Mouse (Mus musculus) retina, adult 2 months (tissue): ENCODE data around the gene Nkx1-2.

Experiments used
- DNase-seq: peaks from one replicate; pipeline ENCODE4 v3.0.0-alpha.2; 2012; ENCODE audit warnings: low read depth, low spot score

Gene Nkx1-2

DNA sequence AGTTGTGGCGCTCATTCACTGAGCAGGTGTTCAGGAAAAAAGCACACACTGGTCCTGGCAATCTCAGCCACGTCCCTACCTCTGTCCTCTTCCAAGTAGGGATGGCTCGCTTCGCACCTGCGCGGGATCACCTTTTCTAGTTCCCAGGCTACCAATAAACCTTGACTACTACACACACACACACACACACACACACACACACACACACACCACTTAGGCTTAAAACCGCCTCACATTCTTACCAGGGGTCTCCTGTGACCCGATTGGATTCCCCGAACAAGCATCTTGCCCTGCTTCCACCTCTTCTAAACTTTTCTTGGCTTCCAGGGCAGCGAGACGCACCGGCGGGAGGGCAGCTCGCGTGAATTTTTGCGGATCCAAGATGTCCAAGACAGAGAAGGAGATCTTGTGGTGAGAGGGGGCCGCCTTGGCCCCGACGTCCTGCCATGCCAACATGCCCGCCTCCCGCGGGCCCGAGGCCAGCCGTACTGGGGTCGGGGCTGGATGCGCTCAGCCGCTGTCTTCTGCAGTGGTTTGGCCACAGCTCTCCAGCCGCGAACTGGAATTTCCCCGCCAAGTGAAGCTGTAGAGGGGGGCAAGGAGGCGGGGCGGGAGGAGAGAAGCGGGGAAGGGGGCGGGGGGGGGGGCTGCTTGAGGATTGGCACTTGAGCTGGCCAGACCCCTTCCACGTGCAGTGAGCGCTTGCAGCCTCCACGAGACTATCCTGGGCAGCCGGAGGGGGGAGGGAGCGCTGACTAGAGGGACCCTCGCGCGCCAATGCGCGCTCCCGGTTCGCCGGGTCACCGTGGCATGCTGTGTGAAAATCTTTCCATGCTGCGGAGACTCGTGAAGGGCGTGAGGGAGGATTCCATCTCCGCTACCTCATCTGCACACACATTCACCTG lies at the start of gene Nkx1-2:
TSS of gene Nkx1-2 (minus strand) at position 567 of the 905 bp plus-strand sequence.
- DNase-seq, result no peak

- no peak for DNase-seq
Observed at GRCm38 (mm10) chr7:132646514-132646913, 47.1 kb upstream of the Nkx1-2 start.

DNA sequence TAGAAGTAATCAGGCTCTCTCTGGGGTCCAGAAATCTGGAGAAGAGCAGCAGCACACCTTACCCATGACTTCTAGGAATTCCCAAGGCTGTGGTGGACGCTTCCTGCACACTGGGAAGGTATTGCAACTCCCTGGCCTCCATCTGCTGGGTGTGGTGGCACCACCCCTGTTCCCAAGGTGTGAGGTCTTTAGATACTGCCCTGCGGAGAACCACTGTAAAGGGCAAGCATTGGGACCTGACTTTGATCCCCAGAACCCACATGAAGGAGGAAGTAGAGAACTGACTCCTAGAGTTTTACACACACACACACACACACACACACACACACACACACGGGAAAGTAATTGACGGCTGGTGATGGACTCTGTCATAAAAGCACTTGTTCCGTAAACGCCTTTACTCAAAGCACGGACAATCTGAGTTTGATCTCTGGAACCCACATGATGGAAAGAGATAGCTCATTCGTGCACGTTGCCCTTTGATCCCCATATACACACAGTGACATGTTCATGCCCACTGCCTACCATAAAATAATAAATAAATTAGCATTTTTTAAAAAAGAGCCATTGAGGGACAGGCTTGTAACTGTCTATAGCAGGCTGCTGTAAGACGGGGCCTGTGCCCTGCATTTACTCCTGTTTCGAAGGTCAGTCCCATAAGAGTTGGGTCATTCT lies 45.3 kb upstream of the Nkx1-2 start:
- no peak for DNase-seq

DNA sequence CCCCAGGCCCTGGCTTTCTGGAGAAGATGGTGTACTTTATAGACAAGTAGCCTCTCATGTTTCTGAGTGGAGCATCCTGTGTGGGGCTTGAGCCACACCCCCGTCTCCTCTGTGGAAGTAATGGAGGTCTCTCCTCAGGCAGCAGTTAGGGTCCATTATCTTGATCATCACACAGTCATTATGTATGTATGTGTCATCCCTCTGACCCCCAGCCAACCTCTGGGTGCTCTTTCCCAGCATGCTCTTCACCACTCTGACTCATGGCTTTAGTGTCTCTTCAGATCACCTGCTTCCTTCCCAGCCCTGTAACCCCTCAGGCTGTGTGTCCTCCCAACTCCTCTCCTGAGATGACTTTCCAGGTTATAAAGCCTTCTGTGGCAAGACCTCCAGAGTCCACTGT lies 42.2 kb upstream of the Nkx1-2 start:
- no peak for DNase-seq

- no peak for DNase-seq
Observed at GRCm38 (mm10) chr7:132640946-132641345, 41.5 kb upstream of the Nkx1-2 start.

DNA sequence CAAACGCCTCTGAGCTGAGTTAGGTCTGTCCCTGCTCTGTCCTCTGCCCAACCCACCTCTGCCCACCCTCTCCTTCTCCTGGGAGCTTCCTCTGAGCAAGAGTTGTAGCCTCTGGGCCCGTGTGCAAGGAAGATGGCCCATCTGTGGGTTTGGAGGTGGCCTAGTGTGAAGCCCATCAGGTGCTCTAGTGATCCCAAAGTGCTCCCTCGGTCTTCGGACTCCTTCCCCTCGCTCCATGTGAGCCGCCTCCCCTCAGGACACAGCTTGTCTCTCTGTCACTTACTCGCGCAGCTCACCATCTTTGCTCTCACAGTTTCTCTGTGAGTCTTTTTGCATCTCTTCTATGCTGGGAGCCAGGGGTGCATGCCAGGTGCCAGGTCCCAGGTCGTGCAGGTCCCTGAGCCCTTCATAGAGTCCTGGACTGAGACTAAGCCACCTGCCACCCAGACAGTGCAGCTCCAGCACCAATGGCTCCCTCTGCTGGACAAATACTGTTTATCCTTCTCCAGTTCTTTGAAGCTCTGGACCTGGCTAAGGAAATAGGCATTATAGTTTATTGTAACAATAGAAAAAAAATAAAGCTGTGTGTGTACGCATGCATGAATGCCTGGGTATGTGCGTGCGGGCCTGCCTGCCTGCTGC lies 39.1 kb upstream of the Nkx1-2 start:
- peak; percentile 44 for DNase-seq

DNA sequence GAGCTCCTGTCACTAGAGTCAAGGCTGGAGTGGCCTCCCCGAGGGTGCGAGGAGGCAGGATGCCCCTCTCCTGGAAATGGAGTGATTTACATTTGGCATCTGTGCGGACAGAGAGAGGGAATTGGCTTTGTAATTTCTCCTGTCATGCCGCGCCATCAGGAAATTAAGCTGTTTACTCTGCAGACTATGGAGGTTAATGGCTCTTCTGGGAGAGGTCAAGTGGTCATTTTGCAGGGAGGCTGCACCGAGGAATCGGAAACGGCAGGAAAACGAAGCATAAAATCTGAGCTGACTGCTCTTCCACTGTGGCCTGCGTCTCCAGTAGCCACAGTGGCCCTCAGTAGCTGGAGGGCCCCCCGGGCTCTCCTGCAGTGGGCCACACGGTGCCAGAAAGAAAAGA lies 37.9 kb upstream of the Nkx1-2 start:
- no peak for DNase-seq

DNA sequence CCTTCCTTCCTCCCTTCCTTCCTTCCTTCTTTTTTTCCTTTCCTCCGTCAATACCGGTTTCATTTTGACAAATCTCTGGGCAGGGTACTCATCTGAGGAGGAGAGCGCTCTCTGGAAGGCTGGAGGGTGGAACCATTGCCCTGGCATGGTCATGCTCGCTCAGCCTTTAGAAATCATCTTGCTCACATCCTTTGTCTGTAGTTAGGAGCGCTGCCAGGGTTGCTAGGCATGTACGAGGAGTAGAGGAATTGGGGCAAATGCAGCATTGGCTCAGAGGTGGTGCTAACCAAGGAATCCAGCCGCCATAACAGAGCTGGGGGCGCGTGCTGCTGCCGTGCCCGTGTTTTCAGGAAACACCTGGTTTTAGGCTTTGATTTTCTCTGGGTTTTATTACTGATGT lies 31.9 kb upstream of the Nkx1-2 start:
- DNase-seq, result no peak

DNA sequence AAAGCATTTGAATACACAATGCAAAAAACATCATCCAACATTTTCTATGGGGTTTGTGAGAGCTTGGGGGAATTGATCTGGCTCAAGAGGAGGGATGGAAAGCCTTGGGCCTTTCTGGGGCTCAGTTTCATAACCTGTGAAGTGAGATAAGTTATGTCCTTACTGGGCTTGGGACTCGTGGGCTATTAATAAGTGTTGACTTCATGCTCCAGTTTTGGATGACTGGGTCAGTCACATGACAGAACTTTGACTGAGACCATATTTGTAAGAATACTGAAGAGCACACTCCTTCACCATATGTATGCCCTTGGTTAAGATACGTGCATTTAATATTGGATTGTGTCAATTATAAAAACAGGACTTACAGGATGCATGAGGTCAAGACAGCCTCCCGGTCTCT lies 28.0 kb upstream of the Nkx1-2 start:
- no peak for DNase-seq

- DNase-seq, result no peak
Observed at GRCm38 (mm10) chr7:132626174-132626573, 26.7 kb upstream of the Nkx1-2 start.

DNA sequence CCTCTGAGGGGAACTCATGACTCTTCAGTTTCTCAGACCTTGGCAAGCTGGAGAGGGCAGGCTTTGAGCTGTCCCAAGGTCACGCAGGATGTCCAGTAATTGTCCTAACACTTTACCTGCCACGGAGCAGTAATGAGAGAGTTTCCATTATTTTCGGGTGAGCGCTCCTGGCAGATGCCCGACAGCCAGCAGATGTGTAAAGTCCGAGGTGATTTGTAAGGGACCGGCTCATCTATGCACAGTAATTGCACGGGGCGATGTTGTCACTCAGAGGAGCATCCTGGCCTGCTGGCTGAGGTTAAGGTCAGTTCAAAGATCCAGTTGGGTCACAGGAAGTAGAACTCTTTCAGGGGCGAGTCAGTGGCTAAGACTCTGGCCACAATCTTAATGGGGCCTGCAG lies 24.7 kb upstream of the Nkx1-2 start:
- no peak for DNase-seq

- DNase-seq, result no peak
Observed at GRCm38 (mm10) chr7:132619975-132620918, 20.8 kb upstream of the Nkx1-2 start.

DNA sequence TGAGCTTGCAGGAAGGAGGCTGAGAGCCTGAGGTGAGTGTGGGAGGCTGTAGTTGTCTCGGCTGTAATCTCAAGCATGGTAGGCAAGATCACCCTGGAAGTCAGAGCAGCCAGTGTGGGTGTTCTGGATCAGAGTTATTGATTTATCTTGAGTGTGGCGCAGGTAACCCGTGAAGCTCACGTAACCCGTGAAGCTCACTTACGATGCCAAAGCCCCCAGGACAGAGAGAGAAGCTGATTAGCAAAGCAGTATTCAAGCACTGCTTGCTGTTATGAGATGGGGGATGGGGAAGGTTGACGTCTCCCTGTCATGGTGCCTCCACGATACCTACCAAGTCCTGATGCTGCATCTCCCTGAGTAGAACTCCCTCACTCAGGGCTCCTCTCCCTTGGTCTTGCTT lies 20.1 kb upstream of the Nkx1-2 start:
- no peak for DNase-seq

DNA sequence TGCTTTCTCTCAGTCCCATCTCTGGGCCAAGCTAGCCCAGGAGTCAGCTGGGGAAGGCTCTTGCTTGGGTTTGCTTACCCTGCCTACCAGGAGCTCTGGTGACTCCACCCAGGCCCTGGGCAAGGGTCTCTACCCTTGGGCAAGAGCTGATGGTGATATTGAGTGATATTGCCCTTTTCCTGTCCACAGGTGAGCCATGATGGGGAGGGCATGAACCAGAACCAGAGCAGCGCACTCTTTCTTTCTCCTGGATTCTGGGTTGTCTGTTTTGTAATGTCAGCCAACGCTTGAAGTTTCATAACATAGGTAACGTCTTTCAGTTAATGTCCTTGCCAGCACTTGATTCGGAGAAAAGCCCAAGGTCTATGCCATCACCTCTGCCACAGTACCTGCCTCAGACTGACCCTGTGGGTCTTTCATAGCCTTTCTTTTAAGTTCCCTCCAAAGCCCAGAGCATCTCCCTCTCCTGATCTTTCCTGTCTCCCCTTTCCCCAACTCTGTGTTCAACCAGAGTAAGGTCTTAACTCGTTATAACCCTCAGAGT lies 17.7 kb upstream of the Nkx1-2 start:
- no peak for DNase-seq

DNA sequence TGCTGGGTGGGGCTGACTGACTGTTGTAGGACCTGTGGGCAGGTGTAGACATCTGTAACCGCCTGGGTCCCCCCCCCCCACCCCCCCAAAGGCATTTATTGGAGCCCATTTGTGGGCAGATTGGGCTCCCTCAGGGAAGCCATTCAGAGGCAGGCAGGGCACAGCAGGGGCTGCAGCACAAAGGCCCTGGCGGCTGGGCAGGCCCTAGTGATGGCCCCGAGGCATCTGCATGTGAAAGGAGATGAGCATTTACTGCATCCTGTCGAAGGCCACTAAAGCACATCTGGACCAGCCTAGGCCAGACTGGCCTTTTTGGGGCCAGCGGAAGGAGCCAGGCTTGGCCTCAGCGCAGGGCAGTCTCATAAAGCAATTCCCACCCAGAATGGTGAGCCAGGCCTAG lies 17.0 kb upstream of the Nkx1-2 start:
- no peak for DNase-seq

GRCm38 (mm10) chr7:132615346-132615745 lies 15.9 kb upstream of the Nkx1-2 start:
- no peak for DNase-seq

DNA sequence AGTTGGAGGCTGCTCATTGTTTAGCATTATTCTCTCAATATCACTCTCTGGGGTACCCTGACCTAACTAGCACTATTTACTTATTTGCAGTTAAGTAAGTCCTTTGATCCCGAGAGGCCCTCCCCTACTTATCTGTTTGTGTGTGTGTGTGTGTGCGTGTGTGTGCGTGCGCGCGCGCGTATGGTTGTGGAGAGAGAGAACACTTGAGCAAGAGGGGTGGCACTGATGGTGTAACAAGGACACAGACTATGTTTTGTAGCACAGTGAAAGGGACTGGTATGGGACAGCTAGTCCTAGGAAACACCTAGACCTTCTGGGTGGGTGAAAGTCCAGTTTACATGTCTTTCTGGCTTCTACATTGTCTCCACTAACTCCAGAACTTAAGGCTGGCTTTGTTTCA lies 12.1 kb upstream of the Nkx1-2 start:
- DNase-seq, result no peak

DNA sequence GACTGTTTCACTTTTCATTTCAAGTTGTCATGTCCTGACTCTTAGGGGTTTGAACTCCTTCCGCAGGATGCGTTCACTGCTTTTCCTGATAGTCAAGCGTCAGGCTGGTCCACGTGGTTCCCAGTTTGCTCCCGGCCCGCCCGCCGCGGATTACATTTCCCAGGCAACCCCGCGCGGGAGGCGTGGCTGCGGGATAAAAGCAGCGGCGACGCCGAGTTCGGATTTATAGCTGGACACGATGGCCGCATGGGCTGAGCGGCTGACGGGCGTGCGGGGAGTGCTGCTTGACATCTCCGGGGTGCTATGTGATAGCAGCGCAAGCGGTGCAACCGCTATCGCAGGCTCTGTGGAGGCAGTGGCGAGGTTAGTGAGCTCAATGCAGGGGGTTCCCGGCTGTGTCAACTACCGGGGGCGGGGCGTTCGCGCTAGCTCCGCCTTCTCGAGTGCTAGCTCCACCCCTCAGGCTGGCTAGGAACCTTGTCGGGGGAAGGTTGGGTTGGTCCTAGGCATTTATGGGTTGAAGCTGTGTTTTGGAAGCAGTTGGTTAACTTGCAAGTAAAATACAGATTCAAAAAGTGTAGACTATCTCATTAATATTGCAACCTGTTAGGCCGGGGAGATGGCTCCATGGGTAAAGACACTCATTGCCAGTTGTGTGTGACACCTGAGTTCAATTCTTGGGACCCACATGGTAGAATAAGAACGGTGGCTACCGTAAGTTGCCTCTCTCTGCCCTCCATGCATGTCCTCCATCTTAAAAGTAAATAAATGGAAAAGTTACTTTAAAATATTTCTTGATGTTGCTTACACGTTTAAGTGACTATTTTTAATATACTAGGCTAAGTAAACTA lies 11.3 kb upstream of the Nkx1-2 start, which contains the start of gene Lhpp:
TSS of gene Lhpp (plus strand) at position 171 of the 851 bp plus-strand sequence.
- DNase-seq, result peak; percentile 70

- no peak for DNase-seq
Observed at GRCm38 (mm10) chr7:132608316-132609020, 9.0 kb upstream of the Nkx1-2 start.
